Mouse (Mus musculus) limb, embryonic 13.5 days (tissue): ENCODE results near the gene Grk2. TPM values are rescaled to one million over a fixed set of nuclear protein-coding genes. Genes with fewer than 3 reads are reported as not detected.

Experiments used
- ATAC-seq: fragments of 200-750 bp; cut with Nextera tagmentation; 2 replicates; pipeline ENCODE4 v1.8.0; 2017; ENCODE audit warnings: low read depth, moderate number of reproducible peaks, moderate TSS enrichment; ENCODE audit not compliant: low FRiP score
- H3K27ac ChIP-seq: fragments of 300-500 bp; sonication (generic); 2 replicates; pipeline ENCODE4 v1.5.1; 2015; ENCODE audit warnings: inconsistent platforms, mild to moderate bottlenecking, moderate library complexity
- H3K27me3 ChIP-seq: fragments of 300-500 bp; sonication (generic); 2 replicates; pipeline ENCODE4 v1.6.1; 2015; ENCODE audit warnings: mild to moderate bottlenecking, inconsistent platforms
- H3K36me3 ChIP-seq: fragments of 300-500 bp; sonication (generic); 2 replicates; pipeline ENCODE4 v1.6.1; 2015; ENCODE audit warnings: inconsistent platforms, mild to moderate bottlenecking, moderate library complexity
- H3K4me1 ChIP-seq: fragments of 300-500 bp; sonication (generic); 2 replicates; pipeline ENCODE4 v1.6.1; 2015; ENCODE audit warnings: inconsistent platforms
- H3K4me2 ChIP-seq: fragments of 300-500 bp; sonication (generic); replicated peaks from 2 replicates; pipeline ENCODE4 v1.6.1; 2015; ENCODE audit warnings: inconsistent platforms, mild to moderate bottlenecking, moderate library complexity
- H3K4me3 ChIP-seq: fragments of 300-500 bp; sonication (generic); 2 replicates; pipeline ENCODE4 v1.5.1; 2015; ENCODE audit warnings: moderate library complexity, mild to moderate bottlenecking, inconsistent platforms
- H3K9ac ChIP-seq: fragments of 300-500 bp; sonication (generic); 2 replicates; pipeline ENCODE4 v1.6.1; 2015; ENCODE audit warnings: mild to moderate bottlenecking, inconsistent platforms
- H3K9me3 ChIP-seq: fragments of 300-500 bp; sonication (generic); 2 replicates; pipeline ENCODE4 v1.6.1; 2016; ENCODE audit warnings: inconsistent platforms
- WGBS: fragments of 180-500 bp; shearing (Covaris S2); methylation state at CpG from one replicate; pipeline ENCODE4 v1.1.7; 2015; 5-methylcytosine and 5-hydroxymethylcytosine counted together
- polyA plus RNA-seq: library from polyadenylated mRNA; unstranded; fragments of >200 nt; fragmentation: Nextera tagmentation; extraction: Ambion mirVana; gene quantifications from 2 replicates; pipeline ENCODE4 v1.2.1, GENCODE M21; 2015

The Grk2 gene
- polyA plus RNA-seq: 16.5 and 18.5 TPM in 2 replicates

- H3K4me3 ChIP-seq: peak within 1 kb of the TSS; percentile 96
- peaks cover 50% of the 10 kb centered on the region for H3K4me1 ChIP-seq
- WGBS: under 1% methylated on average over 46 of the region's 46 CpGs
- peak within 1 kb of the TSS; percentile 90 for H3K4me2 ChIP-seq
- H3K9me3 ChIP-seq: no peaks in the 10 kb centered on the region
- peak within 1 kb of the TSS; percentile 96 for H3K9ac ChIP-seq
- H3K27ac ChIP-seq: peak within 1 kb of the TSS; percentile 79
- H3K36me3 ChIP-seq: no peaks in the 10 kb centered on the region
- H3K27me3 ChIP-seq: no peaks in the 10 kb centered on the region
- ATAC-seq: peak; percentile 83
Observed at GRCm38 (mm10) chr19:4306190-4306577, at the start of gene Grk2. Gene Grk2 (minus strand): TSS chr19:4306222.

GRCm38 (mm10) chr19:4349455-4349854, 43.4 kb upstream of the Grk2 start:
- Histone ChIP-seq H3K27ac (no peak overlapping the region), H3K4me1 (no peaks in the 10 kb centered on the region), H3K27me3 (no peaks in the 10 kb centered on the region), H3K4me2 (no peak overlapping the region), H3K9me3 (no peaks in the 10 kb centered on the region), H3K4me3 (no peak overlapping the region), H3K36me3 (peaks cover 73% of the 10 kb centered on the region), H3K9ac (no peak overlapping the region)
- 86% methylated on average over 2 of the region's 2 CpGs for WGBS
- ATAC-seq: no peak

GRCm38 (mm10) chr19:4346479-4346878, 40.5 kb upstream of the Grk2 start:
- H3K9ac ChIP-seq: no peak overlapping the region
- ATAC-seq: no peak
- 85% methylated on average over 1 of the region's 1 CpGs for WGBS
- no peaks in the 10 kb centered on the region for H3K27me3 ChIP-seq
- H3K4me2 ChIP-seq: no peak overlapping the region
- H3K27ac ChIP-seq: no peak overlapping the region
- H3K4me1 ChIP-seq: no peaks in the 10 kb centered on the region
- H3K36me3 ChIP-seq: peaks cover 85% of the 10 kb centered on the region
- no peak overlapping the region for H3K4me3 ChIP-seq
- no peaks in the 10 kb centered on the region for H3K9me3 ChIP-seq

- H3K4me1 ChIP-seq: peaks cover 13% of the 10 kb centered on the region
- H3K9me3 ChIP-seq: no peaks in the 10 kb centered on the region
- no peak overlapping the region for H3K4me3 ChIP-seq
- H3K4me2 ChIP-seq: no peak overlapping the region
- H3K9ac ChIP-seq: no peak overlapping the region
- no peaks in the 10 kb centered on the region for H3K27me3 ChIP-seq
- no peak overlapping the region for H3K27ac ChIP-seq
- no peak for ATAC-seq
- WGBS: 31% methylated on average over 2 of the region's 2 CpGs
- H3K36me3 ChIP-seq: peaks cover 53% of the 10 kb centered on the region
Observed at GRCm38 (mm10) chr19:4338162-4338561, 32.1 kb upstream of the Grk2 start.

- H3K9ac ChIP-seq: peak overlapping the region; percentile 83
- under 1% methylated on average over 16 of the region's 16 CpGs for WGBS
- H3K4me3 ChIP-seq: peak overlapping the region; percentile 66
- peaks cover 30% of the 10 kb centered on the region for H3K4me1 ChIP-seq
- no peaks in the 10 kb centered on the region for H3K9me3 ChIP-seq
- H3K4me2 ChIP-seq: peak overlapping the region; percentile 86
- peaks cover 40% of the 10 kb centered on the region for H3K36me3 ChIP-seq
- H3K27ac ChIP-seq: peak overlapping the region; percentile 95
- peak; percentile 99 for ATAC-seq
- no peaks in the 10 kb centered on the region for H3K27me3 ChIP-seq
Observed at GRCm38 (mm10) chr19:4333791-4334190, 27.8 kb upstream of the Grk2 start.

GRCm38 (mm10) chr19:4333100-4333775, 27.2 kb upstream of the Grk2 start:
- peak overlapping the region; percentile 95 for H3K27ac ChIP-seq
- 1% methylated on average over 13 of the region's 13 CpGs for WGBS
- peak overlapping the region; percentile 66 for H3K4me3 ChIP-seq
- no peak for ATAC-seq
- H3K36me3 ChIP-seq: peaks cover 41% of the 10 kb centered on the region
- H3K4me2 ChIP-seq: peak overlapping the region; percentile 86
- H3K9ac ChIP-seq: peak overlapping the region; percentile 83
- H3K27me3 ChIP-seq: no peaks in the 10 kb centered on the region
- no peaks in the 10 kb centered on the region for H3K9me3 ChIP-seq
- peaks cover 30% of the 10 kb centered on the region for H3K4me1 ChIP-seq

- H3K4me2 ChIP-seq: peak overlapping the region; percentile 86
- no peaks in the 10 kb centered on the region for H3K27me3 ChIP-seq
- H3K36me3 ChIP-seq: peaks cover 43% of the 10 kb centered on the region
- peaks cover 30% of the 10 kb centered on the region for H3K4me1 ChIP-seq
- 0% methylated on average over 4 of the region's 4 CpGs for WGBS
- H3K27ac ChIP-seq: peak overlapping the region; percentile 95
- no peak for ATAC-seq
- H3K9ac ChIP-seq: peak overlapping the region; percentile 83
- no peaks in the 10 kb centered on the region for H3K9me3 ChIP-seq
- H3K4me3 ChIP-seq: peak overlapping the region; percentile 66
Observed at GRCm38 (mm10) chr19:4332653-4333052, 26.6 kb upstream of the Grk2 start.

- Histone ChIP-seq H3K4me3 (no peak overlapping the region), H3K36me3 (peaks cover 52% of the 10 kb centered on the region), H3K27me3 (no peaks in the 10 kb centered on the region), H3K9ac (no peak overlapping the region), H3K27ac (no peak overlapping the region), H3K4me2 (peak overlapping the region; percentile 86; the same call in 1 of the 2 replicates), H3K9me3 (no peaks in the 10 kb centered on the region), H3K4me1 (peaks cover 30% of the 10 kb centered on the region)
- 86% methylated on average over 3 of the region's 3 CpGs for WGBS
- no peak for ATAC-seq
Observed at GRCm38 (mm10) chr19:4331273-4331672, 25.3 kb upstream of the Grk2 start.

- H3K27me3 ChIP-seq: no peaks in the 10 kb centered on the region
- no peak overlapping the region for H3K4me2 ChIP-seq
- no peak for ATAC-seq
- WGBS: 92% methylated on average over 2 of the region's 2 CpGs
- no peaks in the 10 kb centered on the region for H3K9me3 ChIP-seq
- no peak overlapping the region for H3K9ac ChIP-seq
- no peak overlapping the region for H3K27ac ChIP-seq
- no peak overlapping the region for H3K4me3 ChIP-seq
- peaks cover 59% of the 10 kb centered on the region for H3K36me3 ChIP-seq
- H3K4me1 ChIP-seq: peaks cover 30% of the 10 kb centered on the region
Observed at GRCm38 (mm10) chr19:4330603-4331002, 24.6 kb upstream of the Grk2 start.

- H3K4me3 ChIP-seq: no peak overlapping the region
- no peaks in the 10 kb centered on the region for H3K9me3 ChIP-seq
- H3K27ac ChIP-seq: no peak overlapping the region
- H3K9ac ChIP-seq: no peak overlapping the region
- WGBS: 96% methylated on average over 8 of the region's 8 CpGs
- peaks cover 19% of the 10 kb centered on the region for H3K4me1 ChIP-seq
- no peaks in the 10 kb centered on the region for H3K27me3 ChIP-seq
- H3K4me2 ChIP-seq: no peak overlapping the region
- ATAC-seq: no peak
- peaks cover 73% of the 10 kb centered on the region for H3K36me3 ChIP-seq
Observed at GRCm38 (mm10) chr19:4328737-4329304, 22.8 kb upstream of the Grk2 start.

- peaks cover 92% of the 10 kb centered on the region for H3K36me3 ChIP-seq
Observed at GRCm38 (mm10) chr19:4326881-4327280, 20.9 kb upstream of the Grk2 start.

GRCm38 (mm10) chr19:4326106-4326505, 20.1 kb upstream of the Grk2 start:
- H3K9ac ChIP-seq: no peak overlapping the region
- no peaks in the 10 kb centered on the region for H3K27me3 ChIP-seq
- H3K36me3 ChIP-seq: peaks cover 95% of the 10 kb centered on the region
- WGBS: 84% methylated on average over 3 of the region's 3 CpGs
- no peaks in the 10 kb centered on the region for H3K9me3 ChIP-seq
- no peak overlapping the region for H3K4me2 ChIP-seq
- no peak overlapping the region for H3K4me3 ChIP-seq
- no peak overlapping the region for H3K27ac ChIP-seq
- ATAC-seq: no peak
- H3K4me1 ChIP-seq: no peaks in the 10 kb centered on the region

More at GRCm38 (mm10) chr19:4326881-4327280, 20.9 kb upstream of the Grk2 start:
- 82% methylated on average over 1 of the region's 1 CpGs for WGBS
- ATAC-seq: no peak
- H3K27me3 ChIP-seq: no peaks in the 10 kb centered on the region
- H3K4me2 ChIP-seq: no peak overlapping the region
- H3K4me1 ChIP-seq: peaks cover 4% of the 10 kb centered on the region
- H3K9me3 ChIP-seq: no peaks in the 10 kb centered on the region
- H3K4me3 ChIP-seq: no peak overlapping the region
- H3K27ac ChIP-seq: no peak overlapping the region
- H3K9ac ChIP-seq: no peak overlapping the region
